Mouse (Mus musculus): ENCODE results near the gene Cpne6. TPM values are rescaled to one million over a fixed set of nuclear protein-coding genes. Genes with fewer than 3 reads are reported as not detected.

The Cpne6 gene
- polyA plus RNA-seq, 1 experiment from 2014 or later, result 0.39 TPM

- Histone ChIP-seq H3K27me3 (replicated peaks; ENCODE audit: control insufficient read depth, insufficient read depth, low read length) (no peaks in the 10 kb centered on the region), H3K9me3 (ENCODE audit: control insufficient read depth) (no peaks in the 10 kb centered on the region), H3K27ac (ENCODE audit: low read depth, low read length) (no peak overlapping the region), H3K4me3 (ENCODE audit: low read depth, low read length) (no peak overlapping the region), H3K4me2 (replicated peaks; ENCODE audit: low read depth) (no peak overlapping the region), H3K9ac (ENCODE audit: low read depth, low read length) (no peak overlapping the region), H3K4me1 (replicated peaks; ENCODE audit: control insufficient read depth, insufficient read depth, low read length) (no peaks in the 10 kb centered on the region), H3K36me3 (ENCODE audit: control insufficient read depth, insufficient read depth) (peaks cover 44% of the 10 kb centered on the region)
- no peak for ATAC-seq
- WGBS, result 78% methylated on average over 10 of the region's 10 CpGs
- TF ChIP-seq CTCF (IDR thresholded peaks at IDR 0.05; ENCODE audit: low read depth), result no peak
Observed at GRCm38 (mm10) chr14:55561860-55562259, 51.6 kb downstream of the Cpne6 start.

DNA sequence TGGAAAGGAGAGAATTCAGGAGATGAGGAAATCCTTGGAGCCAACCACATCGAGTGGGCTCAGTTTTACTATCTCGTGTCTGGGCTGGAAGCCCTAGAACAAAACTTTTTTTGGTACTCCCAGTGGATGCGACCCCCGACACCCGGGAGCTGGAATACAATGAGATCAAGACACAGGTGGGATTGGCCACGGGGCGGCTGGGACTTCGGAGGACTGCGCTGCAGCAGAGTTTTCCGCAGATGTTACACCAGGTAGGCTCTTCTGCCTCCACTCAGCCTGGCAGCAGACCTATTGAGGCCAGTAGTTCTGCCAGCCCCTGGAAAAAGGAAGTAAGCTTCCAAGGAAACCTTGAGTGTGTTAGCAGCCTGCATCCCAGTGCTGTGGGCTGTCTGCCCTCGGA, 53.0 kb downstream of the Cpne6 start:
- no peak for ATAC-seq
- Histone ChIP-seq H3K4me2 (replicated peaks; ENCODE audit: low read depth) (no peak overlapping the region), H3K27me3 (replicated peaks; ENCODE audit: control insufficient read depth, insufficient read depth, low read length) (no peaks in the 10 kb centered on the region), H3K4me3 (ENCODE audit: low read depth, low read length) (no peak overlapping the region), H3K27ac (ENCODE audit: low read depth, low read length) (no peak overlapping the region), H3K9ac (ENCODE audit: low read depth, low read length) (no peak overlapping the region), H3K36me3 (ENCODE audit: control insufficient read depth, insufficient read depth) (peaks cover 57% of the 10 kb centered on the region), H3K9me3 (ENCODE audit: control insufficient read depth) (no peaks in the 10 kb centered on the region), H3K4me1 (replicated peaks; ENCODE audit: control insufficient read depth, insufficient read depth, low read length) (no peaks in the 10 kb centered on the region)
- WGBS, result 93% methylated on average over 11 of the region's 11 CpGs
- no peak for TF ChIP-seq CTCF (IDR thresholded peaks at IDR 0.05; ENCODE audit: low read depth)

DNA sequence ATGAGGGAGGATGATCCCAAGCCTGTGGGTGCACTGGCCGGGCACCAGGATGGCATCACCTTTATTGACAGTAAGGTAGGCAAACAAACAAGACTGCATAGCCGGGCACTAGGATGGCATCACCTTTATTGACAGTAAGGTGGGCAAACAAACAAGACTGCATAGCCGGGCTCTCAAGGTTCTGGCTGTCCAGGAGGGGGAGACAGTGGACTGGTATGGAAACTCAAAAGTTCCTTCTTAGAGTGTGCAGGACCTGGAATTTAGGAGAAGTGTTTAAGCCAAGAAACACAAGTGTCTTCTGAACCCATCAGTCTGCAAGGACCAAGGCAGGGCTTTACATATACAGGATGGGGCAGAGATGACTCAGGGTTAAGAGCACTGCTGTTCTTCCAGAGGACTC, 55.5 kb downstream of the Cpne6 start:
- Histone ChIP-seq H3K9me3 (ENCODE audit: control insufficient read depth) (no peaks in the 10 kb centered on the region), H3K4me2 (replicated peaks; ENCODE audit: low read depth) (no peak overlapping the region), H3K36me3 (ENCODE audit: control insufficient read depth, insufficient read depth) (peaks cover 76% of the 10 kb centered on the region), H3K9ac (ENCODE audit: low read depth, low read length) (no peak overlapping the region), H3K27ac (ENCODE audit: low read depth, low read length) (no peak overlapping the region), H3K27me3 (replicated peaks; ENCODE audit: control insufficient read depth, insufficient read depth, low read length) (no peaks in the 10 kb centered on the region), H3K4me3 (ENCODE audit: low read depth, low read length) (no peak overlapping the region), H3K4me1 (replicated peaks; ENCODE audit: control insufficient read depth, insufficient read depth, low read length) (no peaks in the 10 kb centered on the region)
- TF ChIP-seq CTCF (IDR thresholded peaks at IDR 0.05; ENCODE audit: low read depth), result peak; percentile 48
- no peak for ATAC-seq
- 61% methylated on average over 3 of the region's 3 CpGs for WGBS

Other genes with a start within 250 kb of the Cpne6 start
- gene Dhrs4, start 31.7 kb upstream of the Cpne6 start, polyA plus RNA-seq (2015; fragmentation: Nextera tagmentation; extraction: Ambion mirVana), result 130 and 133 TPM in 2 replicates
- 0.52 and 0.61 TPM in 2 replicates for gene Carmil3, start 19.8 kb upstream of the Cpne6 start, polyA plus RNA-seq (2015; fragmentation: Nextera tagmentation; extraction: Ambion mirVana)
- not detected in 2 replicates for gene Nrl, start 14.5 kb downstream of the Cpne6 start, polyA plus RNA-seq (2015; fragmentation: Nextera tagmentation; extraction: Ambion mirVana)
- 16.7 and 17.6 TPM in 2 replicates for gene Pck2, start 29.8 kb downstream of the Cpne6 start, polyA plus RNA-seq (2015; fragmentation: Nextera tagmentation; extraction: Ambion mirVana)
- 67.0 and 74.7 TPM in 2 replicates for gene Dcaf11, start 49.6 kb downstream of the Cpne6 start, polyA plus RNA-seq (2015; fragmentation: Nextera tagmentation; extraction: Ambion mirVana)
- 1.2 and 1.8 TPM in 2 replicates for gene A730061H03Rik, start 50.0 kb downstream of the Cpne6 start, polyA plus RNA-seq (2015; fragmentation: Nextera tagmentation; extraction: Ambion mirVana)
- 0.48 and 0.52 TPM in 2 replicates for gene Fitm1, start 65.2 kb downstream of the Cpne6 start, polyA plus RNA-seq (2015; fragmentation: Nextera tagmentation; extraction: Ambion mirVana)
- 283 and 287 TPM in 2 replicates for gene Psme1, start 67.7 kb downstream of the Cpne6 start, polyA plus RNA-seq (2015; fragmentation: Nextera tagmentation; extraction: Ambion mirVana)
- 21.6 TPM in 2 replicates for gene Emc9, start 74.9 kb downstream of the Cpne6 start, polyA plus RNA-seq (2015; fragmentation: Nextera tagmentation; extraction: Ambion mirVana)
- 481 and 514 TPM in 2 replicates for gene Psme2, start 80.7 kb downstream of the Cpne6 start, polyA plus RNA-seq (2015; fragmentation: Nextera tagmentation; extraction: Ambion mirVana)
- 18.2 and 24.0 TPM in 2 replicates for gene Rnf31, start 81.3 kb downstream of the Cpne6 start, polyA plus RNA-seq (2015; fragmentation: Nextera tagmentation; extraction: Ambion mirVana)
- 44.7 and 46.9 TPM in 2 replicates for gene Irf9, start 93.1 kb downstream of the Cpne6 start, polyA plus RNA-seq (2015; fragmentation: Nextera tagmentation; extraction: Ambion mirVana)
- 29.8 and 30.1 TPM in 2 replicates for gene Rec8, start 107.6 kb downstream of the Cpne6 start, polyA plus RNA-seq (2015; fragmentation: Nextera tagmentation; extraction: Ambion mirVana)
- gene Ipo4, start 125.5 kb downstream of the Cpne6 start, polyA plus RNA-seq (2015; fragmentation: Nextera tagmentation; extraction: Ambion mirVana), result 28.0 and 29.8 TPM in 2 replicates
- 2.3 and 2.7 TPM in 2 replicates for gene Gm49378, start 127.5 kb downstream of the Cpne6 start, polyA plus RNA-seq (2015; fragmentation: Nextera tagmentation; extraction: Ambion mirVana)
- 94.6 and 95.9 TPM in 2 replicates for gene Tm9sf1, start 133.4 kb downstream of the Cpne6 start, polyA plus RNA-seq (2015; fragmentation: Nextera tagmentation; extraction: Ambion mirVana)
- gene Tssk4, start 139.7 kb downstream of the Cpne6 start, polyA plus RNA-seq (2015; fragmentation: Nextera tagmentation; extraction: Ambion mirVana), result 0.65 and 0.69 TPM in 2 replicates
- gene Mdp1, start 150.1 kb downstream of the Cpne6 start, polyA plus RNA-seq (2015; fragmentation: Nextera tagmentation; extraction: Ambion mirVana), result 85.1 and 94.0 TPM in 2 replicates
- 21.3 and 24.4 TPM in 2 replicates for gene Gmpr2, start 161.5 kb downstream of the Cpne6 start, polyA plus RNA-seq (2015; fragmentation: Nextera tagmentation; extraction: Ambion mirVana)
- 385 and 387 TPM in 2 replicates for gene Nedd8, start 161.7 kb downstream of the Cpne6 start, polyA plus RNA-seq (2015; fragmentation: Nextera tagmentation; extraction: Ambion mirVana)
- 20.6 and 21.9 TPM in 2 replicates for gene Tinf2, start 171.4 kb downstream of the Cpne6 start, polyA plus RNA-seq (2015; fragmentation: Nextera tagmentation; extraction: Ambion mirVana)
- 1.1 and 1.3 TPM in 2 replicates for gene Tgm1, start 203.5 kb downstream of the Cpne6 start, polyA plus RNA-seq (2015; fragmentation: Nextera tagmentation; extraction: Ambion mirVana)
- gene Rabggta, start 211.8 kb downstream of the Cpne6 start, polyA plus RNA-seq (2015; fragmentation: Nextera tagmentation; extraction: Ambion mirVana), result 24.0 and 25.6 TPM in 2 replicates
- 466 and 476 TPM in 2 replicates for gene Dhrs1, start 235.2 kb downstream of the Cpne6 start, polyA plus RNA-seq (2015; fragmentation: Nextera tagmentation; extraction: Ambion mirVana)
- 14.4 and 14.9 TPM in 2 replicates for gene Nop9, start 235.2 kb downstream of the Cpne6 start, polyA plus RNA-seq (2015; fragmentation: Nextera tagmentation; extraction: Ambion mirVana)
- gene Cideb, start 248.0 kb downstream of the Cpne6 start, polyA plus RNA-seq (2015; fragmentation: Nextera tagmentation; extraction: Ambion mirVana), result 366 and 385 TPM in 2 replicates